Mouse (Mus musculus): Measurements from ENCODE around the gene Smurf2. TPM values are rescaled to one million over a fixed set of nuclear protein-coding genes. Genes with fewer than 3 reads are reported as not detected.
A peak's percentile ranks its signal among the peaks of the same experiment; 100 is the strongest.

The Smurf2 gene
- polyA plus RNA-seq, 2 experiments = 21.2 to 22.1 TPM

DNA sequence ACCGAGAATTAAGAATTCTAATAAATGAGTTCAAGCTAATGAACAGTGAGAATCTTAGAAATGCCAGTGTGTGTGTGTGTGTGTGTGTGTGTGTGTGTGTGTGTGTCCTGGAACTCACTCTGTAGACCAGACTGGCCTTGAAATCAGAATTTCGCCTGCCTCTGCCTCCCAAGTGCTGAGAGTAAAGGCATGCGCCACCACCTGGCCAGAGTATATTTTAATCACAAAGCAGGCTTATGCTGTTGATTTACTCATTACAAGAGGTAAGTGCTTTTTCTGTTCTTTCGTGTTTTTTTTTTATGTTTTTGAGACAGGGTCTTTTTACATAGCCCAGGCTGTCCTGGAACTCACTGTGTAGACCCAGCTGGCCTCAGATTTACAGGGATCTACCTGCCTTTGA is 126.7 kb downstream of the Smurf2 start:
- DNase-seq (ENCODE audit: low spot score) (no peak), ATAC-seq (ENCODE audit: low FRiP score, low read depth) (no peak)
- peaks cover 5% of the 10 kb centered on the region; the same call in 1 of the 2 replicates for H3K4me1 ChIP-seq (ENCODE audit: control insufficient read depth, insufficient read depth, low read length)
- no peaks in the 10 kb centered on the region for H3K9me3 ChIP-seq (ENCODE audit: control insufficient read depth, low read length)
- no peak overlapping the region for H3K4me3 ChIP-seq (replicated peaks; ENCODE audit: low read length)
- no peak overlapping the region for H3K9ac ChIP-seq (ENCODE audit: low read depth, low read length, severe bottlenecking)
- no peak for TF ChIP-seq POLR2A (IDR thresholded peaks at IDR 0.05; ENCODE audit: borderline replicate concordance, extremely low read depth, insufficient read depth, insufficient read length)
- WGBS = 75% methylated on average over 4 of the region's 4 CpGs
- H3K4me2 ChIP-seq (replicated peaks; ENCODE audit: low read depth, low read length, severe bottlenecking) = no peak overlapping the region
- H3K27ac ChIP-seq (replicated peaks; ENCODE audit: low read depth, low read length) = no peak overlapping the region
- H3K36me3 ChIP-seq (ENCODE audit: control insufficient read depth, insufficient read depth, low read length) = peaks cover 42% of the 10 kb centered on the region
- no peaks in the 10 kb centered on the region for H3K27me3 ChIP-seq (ENCODE audit: control insufficient read depth, insufficient read depth, low read length)

GRCm38 (mm10) chr11:106789649-106790048 is 130.9 kb downstream of the Smurf2 start:
- Histone ChIP-seq H3K27ac (replicated peaks; ENCODE audit: low read depth, low read length) (peak overlapping the region; percentile 99), H3K36me3 (ENCODE audit: control insufficient read depth, insufficient read depth, low read length) (peaks cover 44% of the 10 kb centered on the region), H3K4me3 (replicated peaks; ENCODE audit: low read length) (peak overlapping the region; percentile 95), H3K9ac (ENCODE audit: low read depth, low read length, severe bottlenecking) (peak overlapping the region; percentile 99), H3K4me1 (ENCODE audit: control insufficient read depth, insufficient read depth, low read length) (peaks cover 13% of the 10 kb centered on the region), H3K9me3 (ENCODE audit: control insufficient read depth, low read length) (no peaks in the 10 kb centered on the region), H3K27me3 (ENCODE audit: control insufficient read depth, insufficient read depth, low read length) (no peaks in the 10 kb centered on the region), H3K4me2 (replicated peaks; ENCODE audit: low read depth, low read length, severe bottlenecking) (peak overlapping the region; percentile 59)
- DNase-seq (ENCODE audit: low spot score) (peak; percentile 50), ATAC-seq (ENCODE audit: low FRiP score, low read depth) (no peak)
- WGBS = 3% methylated on average over 6 of the region's 6 CpGs
- TF ChIP-seq POLR2A (IDR thresholded peaks at IDR 0.05; ENCODE audit: borderline replicate concordance, extremely low read depth, insufficient read depth, insufficient read length) = no peak

- H3K9ac ChIP-seq (ENCODE audit: low read depth, low read length, severe bottlenecking) = peak within 1 kb of the TSS; percentile 99
- H3K9me3 ChIP-seq (ENCODE audit: control insufficient read depth, low read length) = no peaks in the 10 kb centered on the region
- H3K4me2 ChIP-seq (replicated peaks; ENCODE audit: low read depth, low read length, severe bottlenecking) = peak within 1 kb of the TSS; percentile 59
- WGBS = under 1% methylated on average over 56 of the region's 58 CpGs
- H3K4me1 ChIP-seq (ENCODE audit: control insufficient read depth, insufficient read depth, low read length) = peaks cover 13% of the 10 kb centered on the region
- DNase-seq (ENCODE audit: low spot score) (peak; percentile 96), ATAC-seq (ENCODE audit: low FRiP score, low read depth) (peak; percentile 94)
- H3K27me3 ChIP-seq (ENCODE audit: control insufficient read depth, insufficient read depth, low read length) = no peaks in the 10 kb centered on the region
- TF ChIP-seq POLR2A (IDR thresholded peaks at IDR 0.05; ENCODE audit: borderline replicate concordance, extremely low read depth, insufficient read depth, insufficient read length) = peak; percentile 80; the same call in 1 of the 2 replicates
- peak within 1 kb of the TSS; percentile 99 for H3K27ac ChIP-seq (replicated peaks; ENCODE audit: low read depth, low read length)
- peaks cover 48% of the 10 kb centered on the region for H3K36me3 ChIP-seq (ENCODE audit: control insufficient read depth, insufficient read depth, low read length)
- peak within 1 kb of the TSS; percentile 95 for H3K4me3 ChIP-seq (replicated peaks; ENCODE audit: low read length)
Measured at GRCm38 (mm10) chr11:106788775-106789459, 131.6 kb downstream of the Smurf2 start, which contains the start of the genes Ddx5 and Cep95. TSS of gene Ddx5 (minus strand) at chr11:106789185. TSS of gene Cep95 (plus strand) at chr11:106789252.

DNA sequence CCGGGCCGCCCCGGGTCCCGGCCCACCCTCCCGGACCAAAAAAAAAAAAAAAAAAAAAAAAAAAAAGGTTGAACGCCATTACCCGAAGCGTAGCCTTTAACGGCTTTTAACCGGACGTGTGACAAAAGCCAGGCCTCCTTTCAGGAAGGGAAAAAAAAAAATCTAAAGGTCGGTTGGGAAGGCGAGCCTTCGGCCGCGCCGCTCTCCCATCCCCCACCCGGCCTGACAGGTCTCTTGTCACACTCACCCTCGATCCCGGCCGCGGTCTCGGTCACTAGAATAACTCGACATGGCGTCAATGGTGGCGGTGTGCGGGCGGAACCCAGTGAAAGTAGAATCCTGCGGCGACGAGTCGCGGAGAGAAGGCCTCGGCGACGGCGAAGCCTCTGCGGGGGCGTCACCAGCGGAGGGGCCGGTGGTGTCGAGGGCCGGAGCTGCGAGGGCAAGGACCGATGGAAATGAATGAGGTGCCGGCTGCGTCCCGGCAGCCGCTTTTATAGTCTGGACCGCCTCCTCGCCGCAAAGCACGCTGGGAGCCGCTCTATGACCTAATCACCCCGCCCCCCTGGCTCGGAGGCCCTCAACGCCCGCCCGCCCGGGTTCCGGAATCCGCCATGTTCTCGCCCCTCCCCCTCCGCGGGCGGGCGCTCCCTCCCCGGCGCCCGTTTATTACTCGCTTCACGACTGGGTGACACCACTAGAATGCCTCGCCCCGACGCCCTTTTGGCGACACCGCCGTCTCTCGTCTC is 132.3 kb downstream of the Smurf2 start:
- DNase-seq (ENCODE audit: low spot score) = peak; percentile 97
- ATAC-seq (ENCODE audit: low FRiP score, low read depth) = peak; percentile 81
- Histone ChIP-seq H3K9me3 (ENCODE audit: control insufficient read depth, low read length) (no peaks in the 10 kb centered on the region), H3K4me3 (replicated peaks; ENCODE audit: low read length) (peak overlapping the region; percentile 95), H3K27me3 (ENCODE audit: control insufficient read depth, insufficient read depth, low read length) (no peaks in the 10 kb centered on the region), H3K36me3 (ENCODE audit: control insufficient read depth, insufficient read depth, low read length) (peaks cover 49% of the 10 kb centered on the region), H3K4me2 (replicated peaks; ENCODE audit: low read depth, low read length, severe bottlenecking) (peak overlapping the region; percentile 59), H3K9ac (ENCODE audit: low read depth, low read length, severe bottlenecking) (peak overlapping the region; percentile 99), H3K27ac (replicated peaks; ENCODE audit: low read depth, low read length) (peak overlapping the region; percentile 99), H3K4me1 (ENCODE audit: control insufficient read depth, insufficient read depth, low read length) (peaks cover 13% of the 10 kb centered on the region)
- 2% methylated on average over 56 of the region's 79 CpGs for WGBS
- TF ChIP-seq POLR2A (IDR thresholded peaks at IDR 0.05; ENCODE audit: borderline replicate concordance, extremely low read depth, insufficient read depth, insufficient read length) = peak; percentile 99

Measured in limb, embryonic 14.5 days (tissue).